Mouse (Mus musculus) liver, embryonic 14.5 days (tissue): ENCODE measurements around the gene Prcd. TPM values are rescaled to one million over a fixed set of nuclear protein-coding genes. Genes with fewer than 3 reads are reported as not detected.

Experiments used
- ATAC-seq: fragments of 200-750 bp; cut with Nextera tagmentation; 2 replicates; pipeline ENCODE4 v1.8.0; 2017; ENCODE audit warnings: moderate number of reproducible peaks, mild to moderate bottlenecking, moderate library complexity; ENCODE audit not compliant: insufficient read depth
- DNase-seq, 3 experiments: peaks; one replicate each; pipeline ENCODE4 v3.0.0-alpha.2; 2012 to 2013; ENCODE audit warnings: low read depth in 3 of 3, low spot score in 3 of 3
- H3K27ac ChIP-seq: fragments of 300-500 bp; sonication (generic); 2 replicates; pipeline ENCODE4 v1.5.1; 2014; ENCODE audit warnings: moderate library complexity, mild to moderate bottlenecking, control low read depth, inconsistent platforms
- H3K27me3 ChIP-seq: fragments of 300-500 bp; sonication (generic); 2 replicates; pipeline ENCODE4 v1.6.1; 2014; ENCODE audit warnings: mild to moderate bottlenecking, low read length, moderate library complexity; ENCODE audit not compliant: control insufficient read depth, insufficient read depth
- H3K36me3 ChIP-seq: fragments of 300-500 bp; sonication (generic); replicated peaks from 2 replicates; pipeline ENCODE4 v1.6.1; 2014; ENCODE audit warnings: low read depth; ENCODE audit not compliant: control insufficient read depth, insufficient read depth
- H3K4me1 ChIP-seq, 2 experiments: fragments of 200-500 bp in 1 of 2; fragments of 300-500 bp in 1 of 2; sonication (generic) in 1 of 2; replicated peaks; 2 replicates each; pipeline ENCODE4 v1.6.1; 2012 to 2014; ENCODE audit warnings: antibody characterized with exemption in 1 of 2, inconsistent platforms in 1 of 2, low read length in 1 of 2; ENCODE audit not compliant: control insufficient read depth in 2 of 2, insufficient read depth in 2 of 2
- H3K4me2 ChIP-seq: fragments of 300-500 bp; sonication (generic); 2 replicates; pipeline ENCODE4 v1.6.1; 2014; ENCODE audit warnings: low read depth, mild to moderate bottlenecking, control low read depth, moderate library complexity
- H3K4me3 ChIP-seq, 2 experiments: fragments of 200-500 bp in 1 of 2; fragments of 300-500 bp in 1 of 2; sonication (generic) in 1 of 2; 2 replicates each; pipeline ENCODE4 v1.5.1; 2012 to 2014; ENCODE audit warnings: low read depth in 2 of 2, low read length in 2 of 2, mild to moderate bottlenecking in 2 of 2, control low read depth in 1 of 2, inconsistent platforms in 1 of 2, moderate library complexity in 1 of 2; ENCODE audit not compliant: insufficient read depth in 1 of 2
- H3K9ac ChIP-seq: fragments of 300-500 bp; sonication (generic); replicated peaks from 2 replicates; pipeline ENCODE4 v1.6.1; 2014; ENCODE audit warnings: mild to moderate bottlenecking, control low read depth, moderate library complexity
- H3K9me3 ChIP-seq: fragments of 300-500 bp; sonication (generic); 2 replicates; pipeline ENCODE4 v1.6.1; 2016; ENCODE audit warnings: low read length, mixed read lengths; ENCODE audit not compliant: control insufficient read depth
- CTCF ChIP-seq: IDR thresholded peaks from 2 replicates; pipeline ENCODE4 v1.5.1; 2016; ENCODE audit warnings: antibody characterized with exemption, low read depth, control low read depth
- EP300 ChIP-seq: IDR thresholded peaks from 2 replicates; pipeline ENCODE4 v1.6.1; 2016; ENCODE audit warnings: antibody characterized with exemption, low read depth
- WGBS: fragments of 180-500 bp; shearing (Covaris S2); extraction: QIAGEN DNeasy Blood & Tissue Kit; methylation state at CpG from one replicate; pipeline ENCODE4 v1.1.7; 2014; ENCODE audit not compliant: insufficient replicate concordance; 5-methylcytosine and 5-hydroxymethylcytosine counted together
- polyA plus RNA-seq, 2 experiments: library from polyadenylated mRNA; depleted of rRNA in 1 of 2; stranded (reverse) in 1 of 2; unstranded in 1 of 2; fragments of >200 nt; fragmentation: Nextera tagmentation in 1 of 2; extraction: Ambion mirVana in 1 of 2; gene quantifications; 2 replicates each; pipeline versions ENCODE4 v1.2.1 to v1.2.3; 2012 to 2014

Gene Prcd
- polyA plus RNA-seq, 2 experiments: 0.11 to 0.19 TPM

- Histone ChIP-seq H3K9me3 (no peaks in the 10 kb centered on the region), H3K4me2 (no peak overlapping the region), H3K4me1 (peaks cover 35 to 43% of the 10 kb centered on the region in 2 experiments), H3K9ac (no peak overlapping the region), H3K27me3 (no peaks in the 10 kb centered on the region), H3K27ac (no peak overlapping the region), H3K4me3 (no peak overlapping the region), H3K36me3 (peaks cover 16% of the 10 kb centered on the region)
- DNase-seq: no peak
- 66% methylated on average over 9 of the region's 9 CpGs for WGBS
- ATAC-seq: no peak
- TF ChIP-seq EP300: no peak
- no peak for TF ChIP-seq CTCF
Measured at GRCm38 (mm10) chr11:116611883-116612282, 41.5 kb upstream of the Prcd start.

- peaks cover 11% of the 10 kb centered on the region; the same call in 1 of the 2 replicates for H3K36me3 ChIP-seq
- ATAC-seq (peak; percentile 17; the same call in 1 of the 2 replicates), DNase-seq (no peak)
- 50% methylated on average over 1 of the region's 1 CpGs for WGBS
- H3K9me3 ChIP-seq: no peaks in the 10 kb centered on the region
- no peaks in the 10 kb centered on the region for H3K27me3 ChIP-seq
- H3K4me3 ChIP-seq: no peak overlapping the region
- H3K27ac ChIP-seq: peak overlapping the region; percentile 0; the same call in 1 of the 2 replicates
- no peak for TF ChIP-seq EP300
- TF ChIP-seq CTCF: no peak
- H3K9ac ChIP-seq: no peak overlapping the region; the same call in 1 of the 2 replicates
- peaks cover 41 to 50% of the 10 kb centered on the region in 2 experiments for H3K4me1 ChIP-seq
- no peak overlapping the region for H3K4me2 ChIP-seq
Measured at GRCm38 (mm10) chr11:116612554-116612953, 40.8 kb upstream of the Prcd start.

GRCm38 (mm10) chr11:116613234-116613633, 40.1 kb upstream of the Prcd start:
- H3K36me3 ChIP-seq: peaks cover 5% of the 10 kb centered on the region; the same call in 1 of the 2 replicates
- no peak overlapping the region for H3K4me3 ChIP-seq
- no peak for ATAC-seq
- 85% methylated on average over 6 of the region's 6 CpGs for WGBS
- peak overlapping the region; percentile 37; the same call in 1 of the 2 replicates for H3K9ac ChIP-seq
- H3K4me1 ChIP-seq: peaks cover 48 to 56% of the 10 kb centered on the region in 2 experiments
- H3K4me2 ChIP-seq: no peak overlapping the region
- no peaks in the 10 kb centered on the region for H3K27me3 ChIP-seq
- no peaks in the 10 kb centered on the region for H3K9me3 ChIP-seq
- TF ChIP-seq CTCF (no peak), EP300 (no peak)
- no peak for DNase-seq
- no peak overlapping the region for H3K27ac ChIP-seq

GRCm38 (mm10) chr11:116615735-116616437, 37.4 kb upstream of the Prcd start:
- peak overlapping the region; percentile 77 for H3K4me2 ChIP-seq
- H3K9me3 ChIP-seq: no peaks in the 10 kb centered on the region
- ATAC-seq (peak; percentile 73), DNase-seq (peak; percentile 80 to 84 (median 80))
- no peaks in the 10 kb centered on the region for H3K36me3 ChIP-seq
- TF ChIP-seq CTCF: peak; percentile 59
- peak; percentile 73 for TF ChIP-seq EP300
- no peaks in the 10 kb centered on the region for H3K27me3 ChIP-seq
- peak overlapping the region; percentile 59 for H3K9ac ChIP-seq
- H3K4me3 ChIP-seq: peak overlapping the region; percentile 44 to 61
- WGBS: 4% methylated on average over 15 of the region's 15 CpGs
- peak overlapping the region; percentile 80 for H3K27ac ChIP-seq
- H3K4me1 ChIP-seq: peaks cover 73 to 82% of the 10 kb centered on the region in 2 experiments

- DNase-seq (peak in 1 of 3 experiments; percentile 24), ATAC-seq (no peak)
- Histone ChIP-seq H3K36me3 (no peaks in the 10 kb centered on the region), H3K4me1 (peaks cover 80 to 89% of the 10 kb centered on the region in 2 experiments), H3K27me3 (no peaks in the 10 kb centered on the region), H3K9me3 (no peaks in the 10 kb centered on the region), H3K4me2 (peak overlapping the region; percentile 77), H3K27ac (peak overlapping the region; percentile 80), H3K9ac (peak overlapping the region; percentile 55; the same call in 1 of the 2 replicates), H3K4me3 (peak overlapping the region; percentile 1 to 44; a peak in 2 of 4 replicates)
- TF ChIP-seq EP300 (no peak), CTCF (no peak; the same call in none of the 2 replicates)
- WGBS: 36% methylated on average over 10 of the region's 10 CpGs
Measured at GRCm38 (mm10) chr11:116616438-116617118, 36.8 kb upstream of the Prcd start.
